In the genomic region with DNA sequence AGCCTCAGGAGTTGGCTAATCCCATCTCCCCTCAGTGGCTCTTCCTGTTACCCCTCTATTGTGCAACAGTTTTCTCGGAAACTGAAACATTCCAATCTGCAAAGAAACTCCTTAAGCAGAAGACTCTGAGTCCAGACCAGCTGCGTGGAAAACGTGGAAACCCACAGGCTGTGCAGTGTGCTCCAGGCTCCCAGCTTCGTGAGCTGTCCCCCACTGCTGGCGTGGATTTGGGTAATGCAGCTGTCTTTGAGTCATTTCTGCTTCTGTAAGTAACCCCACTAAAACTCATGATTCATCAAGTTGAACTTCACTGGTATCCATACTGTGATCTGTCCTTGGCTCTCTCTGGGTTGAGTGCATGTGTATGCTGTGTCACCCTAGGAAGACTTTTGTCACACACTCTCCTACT, we compare ENCODE assay signal across 9 mouse cellular contexts.
A peak's percentile ranks its signal among the peaks of the same experiment; 100 is the strongest.
DNase-seq lines count a peak whose midpoint lies in the region; ATAC-seq lines count a peak whose summit lies in the region.
"Had no signal": no experiment of that assay in that cellular context is flagged by ENCODE, and none has a peak within 500 bp of the region (broad histone marks: within the 10 kb centered on the region; RNA-seq: fewer than 3 reads in every experiment).

No protein-coding gene starts in this region.

- H3K9me3 ChIP-seq in embryonic facial prominence, embryonic 14.5 days (ENCODE audit: control insufficient read depth, low read length), result no peaks in the 10 kb centered on the region
- H3K9me3 ChIP-seq in embryonic facial prominence, embryonic 10.5 days, result no peaks in the 10 kb centered on the region
- no peaks in the 10 kb centered on the region for H3K9me3 ChIP-seq in kidney, embryonic 14.5 days (ENCODE audit: control insufficient read depth, low read length)
- H3K9me3 ChIP-seq: midbrain, embryonic 12.5 days had no signal

- DNase-seq in embryonic facial prominence, embryonic 14.5 days (ENCODE audit: low spot score), result peak; percentile 12
- no peak for DNase-seq in embryonic facial prominence, embryonic 10.5 days (ENCODE audit: low spot score)
- DNase-seq in brain, adult 2 months (ENCODE audit: low read depth, low spot score), result peak; percentile 37
- DNase-seq in heart, postnatal 14 days, result peak; percentile 28 to 37
- peak; percentile 66 to 80 for DNase-seq in lung, postnatal 4 days
- DNase-seq in frontal cortex, postnatal 36 days (ENCODE audit: low spot score in 2 of 2), result no peak
- DNase-seq in cerebellum, adult 9-10 months, result no peak

- H3K27me3 ChIP-seq in embryonic facial prominence, embryonic 14.5 days (replicated peaks; ENCODE audit: control insufficient read depth, insufficient read depth, low read length), result no peaks in the 10 kb centered on the region
- no peaks in the 10 kb centered on the region for H3K27me3 ChIP-seq in embryonic facial prominence, embryonic 10.5 days (replicated peaks; ENCODE audit: low read depth, poor library complexity, severe bottlenecking)
- H3K27me3 ChIP-seq in kidney, embryonic 14.5 days (ENCODE audit: control insufficient read depth, insufficient read depth, low read length), result no peaks in the 10 kb centered on the region
- H3K27me3 ChIP-seq: midbrain, embryonic 12.5 days had no signal

- intact Hi-C loops in heart, postnatal 14 days (cut with DNase I), result no loop called here

- H3K4me1 ChIP-seq in embryonic facial prominence, embryonic 14.5 days (ENCODE audit: control insufficient read depth, insufficient read depth, low read length), result no peaks in the 10 kb centered on the region
- peaks cover 4% of the 10 kb centered on the region; the same call in 1 of the 2 replicates for H3K4me1 ChIP-seq in embryonic facial prominence, embryonic 10.5 days
- no peaks in the 10 kb centered on the region for H3K4me1 ChIP-seq in kidney, embryonic 14.5 days (ENCODE audit: control insufficient read depth, insufficient read depth, low read length)
- H3K4me1 ChIP-seq: midbrain, embryonic 12.5 days had no signal

- no peak for ATAC-seq in embryonic facial prominence, embryonic 14.5 days (ENCODE audit: low read depth)
- no peak for ATAC-seq in kidney, embryonic 14.5 days (ENCODE audit: low FRiP score, low TSS enrichment)

- H3K27ac ChIP-seq in embryonic facial prominence, embryonic 14.5 days (replicated peaks; ENCODE audit: low read depth, low read length), result no peak overlapping the region
- no peak overlapping the region for H3K27ac ChIP-seq in embryonic facial prominence, embryonic 10.5 days (replicated peaks)
- no peak overlapping the region for H3K27ac ChIP-seq in kidney, embryonic 14.5 days (ENCODE audit: low read depth, low read length)
- H3K27ac ChIP-seq: midbrain, embryonic 12.5 days had no signal

- H3K4me2 ChIP-seq in embryonic facial prominence, embryonic 14.5 days (ENCODE audit: low read depth, low read length), result no peak overlapping the region
- H3K4me2 ChIP-seq in kidney, embryonic 14.5 days (replicated peaks; ENCODE audit: low read depth, low read length), result no peak overlapping the region
- H3K4me2 ChIP-seq: midbrain, embryonic 12.5 days had no signal

- H3K9ac ChIP-seq in embryonic facial prominence, embryonic 14.5 days (ENCODE audit: low read depth, low read length), result no peak overlapping the region
- no peak overlapping the region for H3K9ac ChIP-seq in kidney, embryonic 14.5 days (ENCODE audit: low read depth, low read length)
- H3K9ac ChIP-seq: midbrain, embryonic 12.5 days had no signal

- no peaks in the 10 kb centered on the region for H3K36me3 ChIP-seq in embryonic facial prominence, embryonic 14.5 days (ENCODE audit: control insufficient read depth, insufficient read depth, low read length)
- no peaks in the 10 kb centered on the region for H3K36me3 ChIP-seq in embryonic facial prominence, embryonic 10.5 days (replicated peaks)
- H3K36me3 ChIP-seq in kidney, embryonic 14.5 days (ENCODE audit: control insufficient read depth, insufficient read depth, low read length), result no peaks in the 10 kb centered on the region
- H3K36me3 ChIP-seq: midbrain, embryonic 12.5 days had no signal

- whole genome bisulfite sequencing in embryonic facial prominence, embryonic 14.5 days, result 72% methylated on average over 5 of the region's 5 CpGs
- WGBS in embryonic facial prominence, embryonic 10.5 days, result 85% methylated on average over 5 of the region's 5 CpGs
- 84% methylated on average over 5 of the region's 5 CpGs for WGBS in kidney, embryonic 14.5 days

- no peak overlapping the region for H3K4me3 ChIP-seq in embryonic facial prominence, embryonic 14.5 days (ENCODE audit: low read depth, low read length)
- no peak overlapping the region for H3K4me3 ChIP-seq in embryonic facial prominence, embryonic 10.5 days
- H3K4me3 ChIP-seq in kidney, embryonic 14.5 days (ENCODE audit: low read length), result no peak overlapping the region
- H3K4me3 ChIP-seq: midbrain, embryonic 12.5 days had no signal

Comparison
In these comparisons a context has a peak if more than half of its experiments do, and no peak if none do; other contexts are left out.
1. DNase-seq: peak in embryonic facial prominence, embryonic 14.5 days (single experiment), brain, adult 2 months (single experiment), heart, postnatal 14 days (2 of 2) and lung, postnatal 4 days (2 of 2); none in embryonic facial prominence, embryonic 10.5 days (single experiment), frontal cortex, postnatal 36 days (0 of 2) and cerebellum, adult 9-10 months (single experiment).